Mouse (Mus musculus): Measurements from ENCODE around the gene Ap1s3. TPM values are rescaled to one million over a fixed set of nuclear protein-coding genes. Genes with fewer than 3 reads are reported as not detected.

The Ap1s3 gene
- polyA plus RNA-seq, 1 experiment from 2014 or later, result 0.20 TPM

GRCm38 (mm10) chr1:79664911-79665310 is 6.9 kb downstream of the Ap1s3 start:
- peaks cover 9% of the 10 kb centered on the region; the same call in 1 of the 2 replicates for H3K4me1 ChIP-seq (replicated peaks)
- peaks cover 4% of the 10 kb centered on the region for H3K9me3 ChIP-seq (replicated peaks)
- H3K4me2 ChIP-seq, result no peak overlapping the region
- H3K36me3 ChIP-seq, result no peaks in the 10 kb centered on the region
- no peak overlapping the region for H3K27ac ChIP-seq (ENCODE audit: poor library complexity, severe bottlenecking)
- no peak overlapping the region for H3K4me3 ChIP-seq
- H3K27me3 ChIP-seq (replicated peaks), result no peaks in the 10 kb centered on the region
- no peak for ATAC-seq (ENCODE audit: insufficient number of reproducible peaks, low FRiP score)
- no peak overlapping the region for H3K9ac ChIP-seq
- 85% methylated on average over 4 of the region's 4 CpGs for WGBS

DNA sequence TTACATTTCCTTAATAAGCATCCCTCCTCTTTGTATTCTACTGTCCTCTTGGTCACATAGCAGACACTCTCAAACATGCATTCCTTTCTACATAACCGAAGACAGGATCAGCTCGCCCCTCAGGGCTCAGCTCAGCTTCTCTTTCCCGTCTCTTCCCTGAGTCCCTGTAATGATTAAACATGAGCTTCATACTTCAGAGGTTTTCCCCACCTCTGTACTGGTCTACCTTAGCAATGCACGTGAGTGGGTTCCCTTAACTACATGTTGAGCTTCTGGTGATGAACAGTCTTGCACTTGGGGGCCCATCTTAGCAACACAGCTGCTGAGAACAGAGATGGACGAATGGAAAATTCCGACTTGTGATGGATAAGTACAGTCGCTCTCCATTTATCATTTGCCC is 12.2 kb downstream of the Ap1s3 start:
- Histone ChIP-seq H3K27ac (ENCODE audit: poor library complexity, severe bottlenecking) (no peak overlapping the region), H3K4me3 (no peak overlapping the region), H3K4me1 (replicated peaks) (0 out of 2 replicates have a peak, but pooled peaks cover 3% of the 10 kb centered on the region), H3K9ac (no peak overlapping the region), H3K27me3 (replicated peaks) (no peaks in the 10 kb centered on the region), H3K9me3 (replicated peaks) (peaks cover 4% of the 10 kb centered on the region), H3K4me2 (no peak overlapping the region), H3K36me3 (no peaks in the 10 kb centered on the region)
- no peak for ATAC-seq (ENCODE audit: insufficient number of reproducible peaks, low FRiP score)
- WGBS, result 66% methylated on average over 7 of the region's 7 CpGs

DNA sequence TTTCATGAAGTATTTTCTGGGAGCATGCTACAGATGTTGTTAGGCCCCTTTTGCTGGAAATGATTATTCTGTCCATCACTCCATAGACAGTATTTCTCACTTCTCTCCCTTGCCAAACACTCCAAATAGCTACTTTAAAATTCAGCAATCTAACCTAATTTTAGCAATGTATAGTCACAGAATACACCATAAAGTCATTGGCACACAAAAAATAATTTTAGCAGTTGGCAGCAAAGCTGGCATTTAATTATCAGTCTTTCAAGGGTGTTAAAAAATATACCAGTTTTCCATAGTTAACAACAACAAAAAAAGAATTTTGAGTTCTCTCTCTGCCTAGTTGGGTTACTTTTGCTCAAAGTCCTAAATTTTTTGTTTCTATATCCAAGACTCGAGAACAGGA is 14.4 kb downstream of the Ap1s3 start:
- Histone ChIP-seq H3K4me2 (no peak overlapping the region), H3K27ac (ENCODE audit: poor library complexity, severe bottlenecking) (no peak overlapping the region), H3K36me3 (no peaks in the 10 kb centered on the region), H3K27me3 (replicated peaks) (no peaks in the 10 kb centered on the region), H3K4me1 (replicated peaks) (0 out of 2 replicates have a peak, but pooled peaks cover 3% of the 10 kb centered on the region), H3K9ac (no peak overlapping the region), H3K4me3 (no peak overlapping the region), H3K9me3 (replicated peaks) (peaks cover 2% of the 10 kb centered on the region)
- no peak for ATAC-seq (ENCODE audit: insufficient number of reproducible peaks, low FRiP score)
- 70% methylated on average over 1 of the region's 1 CpGs for WGBS

DNA sequence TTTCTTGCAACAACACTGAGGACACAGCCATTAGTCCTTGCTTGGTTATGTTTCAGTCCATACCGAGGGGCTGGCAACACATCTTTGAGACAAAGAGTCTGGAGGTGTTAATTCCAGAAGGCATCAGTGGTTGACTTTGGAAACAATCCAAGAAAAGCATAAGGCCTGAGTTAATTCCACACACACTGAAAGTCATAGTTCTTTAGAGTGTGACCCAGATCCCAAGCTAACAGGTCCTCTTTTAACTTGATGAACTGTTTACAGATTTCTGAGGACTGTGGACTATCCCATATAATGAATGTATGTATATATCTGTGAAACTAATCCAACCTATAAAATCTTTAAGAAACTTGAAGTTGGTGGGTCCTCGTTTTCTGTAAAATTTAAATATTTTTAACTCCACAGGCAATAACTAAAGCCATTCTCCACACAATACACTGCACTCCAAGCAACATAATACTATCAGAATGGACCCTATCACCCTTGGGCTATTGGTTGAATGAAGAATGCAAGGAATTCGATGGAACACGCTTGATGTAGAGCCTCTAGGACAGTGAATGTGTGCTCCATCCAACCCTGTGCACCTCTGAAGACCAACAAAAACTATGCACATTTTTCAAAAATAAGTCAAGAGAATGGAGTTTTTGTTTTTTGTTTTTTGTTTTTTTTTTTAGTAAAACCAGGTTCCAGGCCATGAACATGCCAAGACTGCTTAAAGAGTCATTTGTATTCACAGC is 15.8 kb downstream of the Ap1s3 start:
- Histone ChIP-seq H3K9me3 (replicated peaks) (no peaks in the 10 kb centered on the region), H3K4me2 (no peak overlapping the region), H3K4me3 (no peak overlapping the region), H3K27ac (ENCODE audit: poor library complexity, severe bottlenecking) (no peak overlapping the region), H3K9ac (no peak overlapping the region), H3K36me3 (no peaks in the 10 kb centered on the region), H3K27me3 (replicated peaks) (no peaks in the 10 kb centered on the region), H3K4me1 (replicated peaks) (0 out of 2 replicates have a peak, but pooled peaks cover 3% of the 10 kb centered on the region)
- 59% methylated on average over 4 of the region's 4 CpGs for WGBS
- ATAC-seq (ENCODE audit: insufficient number of reproducible peaks, low FRiP score), result no peak

DNA sequence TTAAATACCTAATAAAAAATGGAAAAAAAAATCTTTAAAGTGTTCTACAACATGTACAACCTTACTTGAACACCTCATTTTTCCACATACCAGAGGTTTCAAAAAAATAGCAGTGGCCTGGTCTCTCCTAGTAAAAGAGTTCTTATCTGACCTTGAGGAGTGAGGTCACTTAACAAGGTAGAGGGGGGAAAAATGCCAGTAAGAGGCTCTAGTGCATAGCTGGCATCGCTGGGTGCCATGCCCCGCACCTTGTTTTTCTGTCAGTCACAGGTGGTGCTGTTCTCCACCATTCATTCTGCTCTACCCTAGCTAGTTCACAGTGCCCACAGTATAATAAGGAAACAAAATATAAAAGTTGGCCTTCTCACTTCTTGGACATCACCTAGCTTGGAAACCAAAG is 16.8 kb downstream of the Ap1s3 start:
- 0 out of 2 replicates have a peak, but pooled peaks cover 3% of the 10 kb centered on the region for H3K4me1 ChIP-seq (replicated peaks)
- no peaks in the 10 kb centered on the region for H3K27me3 ChIP-seq (replicated peaks)
- ATAC-seq (ENCODE audit: insufficient number of reproducible peaks, low FRiP score), result no peak
- 93% methylated on average over 2 of the region's 2 CpGs for WGBS
- H3K36me3 ChIP-seq, result no peaks in the 10 kb centered on the region
- H3K9ac ChIP-seq, result no peak overlapping the region
- no peak overlapping the region for H3K27ac ChIP-seq (ENCODE audit: poor library complexity, severe bottlenecking)
- H3K4me2 ChIP-seq, result no peak overlapping the region
- H3K4me3 ChIP-seq, result no peak overlapping the region
- H3K9me3 ChIP-seq (replicated peaks), result no peaks in the 10 kb centered on the region

- WGBS, result 60% methylated on average over 6 of the region's 6 CpGs
- H3K4me2 ChIP-seq, result no peak overlapping the region
- H3K27me3 ChIP-seq (replicated peaks), result no peaks in the 10 kb centered on the region
Observed at GRCm38 (mm10) chr1:79643411-79644110, 28.2 kb downstream of the Ap1s3 start.

DNA sequence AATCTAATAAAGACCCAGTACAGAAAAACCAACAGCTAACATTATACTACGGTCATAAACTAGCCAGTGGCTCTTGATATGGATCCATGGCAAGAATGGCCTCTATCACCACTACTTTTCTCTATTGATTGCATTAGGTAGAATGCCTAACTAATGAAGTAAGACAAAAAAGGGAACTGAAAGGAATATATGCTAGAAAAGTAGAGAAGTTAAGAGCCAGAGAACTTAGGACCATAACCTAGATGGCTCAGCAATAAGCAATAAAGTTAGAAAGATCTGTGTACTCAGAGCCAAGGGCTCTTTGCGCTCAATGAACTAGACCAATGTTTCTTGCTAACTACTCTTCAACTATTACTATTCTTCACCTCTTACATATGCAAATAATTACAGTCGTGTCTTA is 29.1 kb downstream of the Ap1s3 start:
- 88% methylated on average over 3 of the region's 3 CpGs for WGBS
- Histone ChIP-seq H3K27ac (ENCODE audit: poor library complexity, severe bottlenecking) (no peak overlapping the region), H3K4me1 (replicated peaks) (peaks cover 9% of the 10 kb centered on the region; the same call in 1 of the 2 replicates), H3K4me3 (no peak overlapping the region), H3K9me3 (replicated peaks) (no peaks in the 10 kb centered on the region), H3K4me2 (no peak overlapping the region), H3K36me3 (no peaks in the 10 kb centered on the region), H3K9ac (no peak overlapping the region), H3K27me3 (replicated peaks) (no peaks in the 10 kb centered on the region)
- no peak for ATAC-seq (ENCODE audit: insufficient number of reproducible peaks, low FRiP score)

More at GRCm38 (mm10) chr1:79643411-79644110, 28.2 kb downstream of the Ap1s3 start:
- H3K36me3 ChIP-seq, result no peaks in the 10 kb centered on the region
- H3K9me3 ChIP-seq (replicated peaks), result no peaks in the 10 kb centered on the region
- no peak overlapping the region for H3K9ac ChIP-seq
- H3K27ac ChIP-seq (ENCODE audit: poor library complexity, severe bottlenecking), result no peak overlapping the region
- H3K4me3 ChIP-seq, result no peak overlapping the region
- H3K4me1 ChIP-seq (replicated peaks), result peaks cover 9% of the 10 kb centered on the region; the same call in 1 of the 2 replicates
- no peak for ATAC-seq (ENCODE audit: insufficient number of reproducible peaks, low FRiP score)

DNA sequence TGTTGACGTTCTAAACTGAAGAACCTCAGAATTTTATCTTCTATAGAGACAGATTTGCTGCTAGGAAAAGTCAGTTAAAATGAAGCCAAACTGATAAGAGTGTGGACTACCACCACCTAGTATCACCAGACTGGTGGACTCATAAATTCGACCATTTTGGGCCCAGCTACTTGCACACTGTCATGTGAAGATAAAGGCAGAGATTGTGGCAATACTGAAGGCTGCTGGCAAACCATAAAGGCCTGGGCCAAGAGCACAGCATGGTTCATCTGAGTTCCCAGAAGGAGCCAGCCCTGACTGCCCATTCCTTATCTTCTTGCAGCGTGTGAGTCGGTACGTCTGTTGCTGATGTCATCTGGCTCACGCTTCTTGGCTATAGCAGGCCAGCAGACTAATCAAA is 30.4 kb downstream of the Ap1s3 start:
- Histone ChIP-seq H3K9ac (no peak overlapping the region), H3K27ac (ENCODE audit: poor library complexity, severe bottlenecking) (no peak overlapping the region), H3K36me3 (no peaks in the 10 kb centered on the region), H3K4me2 (no peak overlapping the region), H3K4me3 (no peak overlapping the region), H3K9me3 (replicated peaks) (no peaks in the 10 kb centered on the region), H3K27me3 (replicated peaks) (no peaks in the 10 kb centered on the region), H3K4me1 (replicated peaks) (peaks cover 9% of the 10 kb centered on the region; the same call in 1 of the 2 replicates)
- ATAC-seq (ENCODE audit: insufficient number of reproducible peaks, low FRiP score), result no peak
- 26% methylated on average over 6 of the region's 6 CpGs for WGBS

- Histone ChIP-seq H3K27me3 (replicated peaks) (no peaks in the 10 kb centered on the region), H3K4me2 (no peak overlapping the region), H3K4me1 (replicated peaks) (peaks cover 9% of the 10 kb centered on the region; the same call in 1 of the 2 replicates), H3K36me3 (no peaks in the 10 kb centered on the region), H3K9me3 (replicated peaks) (no peaks in the 10 kb centered on the region), H3K4me3 (no peak overlapping the region), H3K27ac (ENCODE audit: poor library complexity, severe bottlenecking) (no peak overlapping the region), H3K9ac (no peak overlapping the region)
- ATAC-seq (ENCODE audit: insufficient number of reproducible peaks, low FRiP score), result no peak; the same call in 1 of the 2 replicates
- WGBS, result 70% methylated on average over 7 of the region's 7 CpGs
Observed at GRCm38 (mm10) chr1:79640151-79640550, 31.6 kb downstream of the Ap1s3 start.

GRCm38 (mm10) chr1:79639683-79640082 is 32.1 kb downstream of the Ap1s3 start:
- Histone ChIP-seq H3K36me3 (no peaks in the 10 kb centered on the region), H3K27ac (ENCODE audit: poor library complexity, severe bottlenecking) (no peak overlapping the region), H3K4me1 (replicated peaks) (peaks cover 9% of the 10 kb centered on the region; the same call in 1 of the 2 replicates), H3K9me3 (replicated peaks) (no peaks in the 10 kb centered on the region), H3K9ac (no peak overlapping the region), H3K4me3 (no peak overlapping the region), H3K27me3 (replicated peaks) (no peaks in the 10 kb centered on the region), H3K4me2 (no peak overlapping the region)
- WGBS, result 74% methylated on average over 5 of the region's 5 CpGs
- no peak for ATAC-seq (ENCODE audit: insufficient number of reproducible peaks, low FRiP score)

GRCm38 (mm10) chr1:79639107-79639506 is 32.7 kb downstream of the Ap1s3 start:
- 85% methylated on average over 6 of the region's 6 CpGs for WGBS
- ATAC-seq (ENCODE audit: insufficient number of reproducible peaks, low FRiP score), result no peak

More at GRCm38 (mm10) chr1:79639107-79639506, 32.7 kb downstream of the Ap1s3 start:
- no peak overlapping the region for H3K9ac ChIP-seq
- no peaks in the 10 kb centered on the region for H3K27me3 ChIP-seq (replicated peaks)
- peaks cover 5% of the 10 kb centered on the region; the same call in 1 of the 2 replicates for H3K4me1 ChIP-seq (replicated peaks)
- H3K4me3 ChIP-seq, result no peak overlapping the region
- H3K36me3 ChIP-seq, result no peaks in the 10 kb centered on the region
- H3K4me2 ChIP-seq, result no peak overlapping the region
- no peaks in the 10 kb centered on the region for H3K9me3 ChIP-seq (replicated peaks)
- no peak overlapping the region for H3K27ac ChIP-seq (ENCODE audit: poor library complexity, severe bottlenecking)
